Mouse (Mus musculus) adrenal gland, adult 8-10 months (tissue): ENCODE data around the gene Map1lc3a. TPM values are rescaled to one million over a fixed set of nuclear protein-coding genes. Genes with fewer than 3 reads are reported as not detected.

Source experiments
- DNase-seq: peaks from one replicate; pipeline ENCODE4 v3.0.0; 2022
- total RNA-seq, 4 experiments: library from RNA; stranded (reverse); gene quantifications; 2 replicates each; pipeline ENCODE4 v1.2.4; 2022

The Map1lc3a gene
- total RNA-seq, result 100 to 1,000 TPM; 298 to 859 (median 554) TPM

DNA sequence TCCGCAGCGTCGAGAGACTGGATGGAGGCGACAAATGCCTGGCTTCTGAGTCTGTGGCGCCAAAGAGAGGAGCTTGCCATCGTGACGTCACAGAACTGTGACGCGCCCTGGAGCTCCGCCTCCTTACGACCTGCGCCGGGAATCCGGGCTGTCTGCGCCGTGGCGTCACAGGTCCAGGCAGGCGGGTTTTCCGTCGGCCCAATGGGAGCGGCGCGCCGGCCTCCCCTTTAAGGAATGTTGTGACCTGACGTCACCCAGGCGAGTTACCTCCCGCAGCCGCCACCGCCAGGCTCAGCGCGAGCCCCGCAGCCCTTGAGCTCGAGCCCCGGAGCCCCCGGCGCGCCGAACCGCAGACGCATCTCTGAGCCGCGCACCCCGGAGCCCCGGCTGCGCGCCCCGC, at the start of gene Map1lc3a:
TSS of gene Map1lc3a (plus strand) at position 103 of the 400 bp plus-strand sequence.
- peak; percentile 95 for DNase-seq

DNA sequence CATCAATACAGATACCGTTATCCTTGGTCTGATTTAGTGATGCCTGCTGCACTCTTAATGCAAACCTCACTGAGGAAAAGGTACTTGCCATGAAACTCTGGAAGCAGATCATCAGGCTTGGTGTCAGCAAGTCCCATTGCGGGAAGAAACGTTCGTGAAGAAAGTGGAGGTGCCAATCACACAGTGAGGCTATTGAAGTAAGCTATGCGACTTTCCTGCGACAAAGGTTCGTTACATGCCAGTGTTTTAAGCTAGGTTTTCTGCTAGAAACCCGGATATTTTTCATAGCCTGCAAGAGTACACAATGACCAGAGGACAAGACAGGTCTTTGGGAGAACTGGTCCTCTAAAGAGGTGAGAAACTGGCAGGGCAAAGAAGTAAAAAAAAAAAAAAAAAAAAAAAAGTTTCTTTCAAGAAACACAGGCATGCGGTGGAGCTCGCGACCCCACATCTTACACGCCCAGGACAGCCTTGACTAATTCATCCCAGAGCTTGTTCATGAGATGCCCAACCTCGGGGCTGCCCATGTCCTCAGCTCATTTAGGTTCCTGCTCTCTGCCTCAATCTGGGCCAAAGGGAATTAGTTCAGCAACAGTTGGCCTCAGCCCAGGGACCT, 40.2 kb upstream of the Map1lc3a start:
- DNase-seq, result no peak

DNA sequence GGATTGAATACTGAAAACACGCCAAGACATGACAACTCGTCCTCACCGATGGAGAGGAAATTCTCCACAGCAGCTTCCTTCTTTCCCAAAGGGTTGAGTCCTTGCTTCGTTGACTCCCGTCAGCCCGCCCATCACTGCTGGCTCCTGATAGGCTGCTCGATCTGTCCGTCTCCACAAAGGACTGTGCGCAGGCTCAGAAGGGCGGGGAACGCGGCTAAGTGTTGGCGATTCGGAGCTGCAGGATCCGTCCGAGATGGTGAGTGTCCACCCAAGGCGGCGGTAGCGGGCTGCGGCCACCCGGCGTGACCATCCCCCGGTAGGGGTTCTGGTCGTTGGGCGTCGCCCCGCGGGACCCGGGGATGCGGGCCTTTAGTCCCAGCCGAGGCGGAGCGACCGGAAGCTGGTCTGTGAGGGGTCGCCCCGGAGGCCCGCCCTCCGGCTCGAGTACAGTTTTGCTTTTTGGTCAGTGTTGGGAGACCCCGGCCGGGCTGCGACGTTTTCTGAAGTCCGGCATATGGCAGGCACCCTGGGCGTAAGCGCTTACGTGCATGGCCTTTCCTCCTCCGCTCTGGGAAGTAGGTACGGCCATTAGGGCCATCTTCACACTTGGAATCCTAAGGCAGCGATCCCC, 39.6 kb upstream of the Map1lc3a start, which contains the start of gene Dynlrb1:
TSS of gene Dynlrb1 (plus strand) at position 172 of the 631 bp plus-strand sequence.
- DNase-seq, result peak; percentile 98

DNA sequence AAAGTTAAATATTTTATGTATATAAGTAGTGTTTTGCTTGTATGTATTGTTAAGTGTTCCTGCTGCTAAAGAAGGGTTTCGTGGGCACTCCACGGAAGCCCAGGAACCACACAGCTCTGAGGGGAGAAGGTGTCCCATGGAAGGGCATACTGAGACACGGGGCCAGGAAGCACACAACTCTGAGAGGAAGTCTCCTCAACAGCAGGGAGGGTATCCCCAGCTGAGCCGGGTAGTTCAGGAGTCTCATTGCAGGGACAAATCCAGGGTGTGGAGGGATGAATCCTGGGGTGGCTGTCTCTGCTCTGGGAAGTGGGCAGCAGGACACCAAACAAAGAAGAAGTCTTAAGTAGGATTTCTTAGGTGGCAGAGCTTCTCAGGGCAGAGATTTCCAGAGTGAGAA, 38.8 kb upstream of the Map1lc3a start:
- no peak for DNase-seq

DNA sequence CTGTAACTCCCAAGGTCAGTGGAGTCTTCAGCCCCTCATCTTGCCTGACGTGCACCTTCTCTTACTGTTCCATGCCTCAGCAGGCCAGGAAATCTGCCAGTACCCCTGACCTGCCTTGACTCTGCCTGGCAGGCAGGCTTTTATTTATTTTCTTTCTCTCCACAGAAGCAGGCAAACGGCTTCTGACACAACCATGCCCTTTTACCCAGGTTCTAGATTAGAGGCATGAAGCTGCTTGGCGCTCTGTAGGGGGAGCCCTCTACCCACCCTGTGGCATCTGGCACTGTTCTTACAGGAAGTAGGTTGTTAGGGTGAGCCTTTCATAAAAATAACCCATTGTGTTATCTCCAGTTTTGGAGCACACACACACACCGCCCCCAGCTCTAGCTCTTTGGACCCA, 35.2 kb upstream of the Map1lc3a start:
- DNase-seq, result peak; percentile 81

DNA sequence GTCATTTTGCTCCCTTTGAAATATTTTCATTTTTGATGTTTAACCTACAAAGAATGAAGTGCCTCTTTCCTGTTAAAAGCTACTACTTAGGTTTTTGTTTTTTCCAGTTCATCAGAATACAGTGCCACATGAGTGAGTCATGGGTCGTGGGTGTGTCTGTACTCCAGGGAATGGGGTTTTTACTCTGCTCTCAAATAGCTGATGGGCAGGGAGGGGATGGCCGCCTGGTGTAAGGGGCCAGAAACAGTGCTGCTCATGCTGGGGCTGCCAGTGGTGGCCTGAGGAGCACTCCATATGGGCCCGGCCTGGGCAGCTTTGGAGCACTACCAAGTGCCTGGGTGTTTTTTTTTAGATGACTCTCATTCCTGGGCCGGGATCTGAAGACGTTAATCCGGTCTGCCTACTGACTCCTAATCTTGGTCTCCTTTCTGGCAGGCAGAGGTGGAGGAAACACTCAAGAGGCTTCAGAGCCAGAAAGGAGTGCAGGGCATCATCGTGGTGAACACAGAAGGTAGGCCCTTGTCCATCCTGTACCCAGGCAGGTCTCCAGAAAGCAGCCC, 33.7 kb upstream of the Map1lc3a start:
- peak; percentile 40 for DNase-seq

DNA sequence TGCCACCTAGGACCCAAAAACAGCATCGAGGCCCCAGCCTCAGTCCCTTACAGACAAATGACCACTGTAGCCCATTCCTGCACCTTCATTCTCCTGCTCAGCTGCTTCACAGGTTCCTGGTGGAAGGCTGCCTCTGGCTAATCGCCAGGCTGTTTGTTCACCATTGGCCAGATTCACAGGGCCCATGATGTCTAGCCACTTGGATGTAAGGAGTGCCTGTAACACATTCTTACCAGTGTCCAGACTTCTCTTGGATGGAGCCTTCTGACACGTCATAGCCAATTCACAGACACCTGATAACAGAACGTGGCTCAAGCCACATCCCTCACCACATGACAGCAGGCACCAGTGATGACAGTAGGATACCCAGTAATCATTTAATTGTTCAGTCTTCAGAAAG, 29.9 kb upstream of the Map1lc3a start:
- DNase-seq, result no peak

DNA sequence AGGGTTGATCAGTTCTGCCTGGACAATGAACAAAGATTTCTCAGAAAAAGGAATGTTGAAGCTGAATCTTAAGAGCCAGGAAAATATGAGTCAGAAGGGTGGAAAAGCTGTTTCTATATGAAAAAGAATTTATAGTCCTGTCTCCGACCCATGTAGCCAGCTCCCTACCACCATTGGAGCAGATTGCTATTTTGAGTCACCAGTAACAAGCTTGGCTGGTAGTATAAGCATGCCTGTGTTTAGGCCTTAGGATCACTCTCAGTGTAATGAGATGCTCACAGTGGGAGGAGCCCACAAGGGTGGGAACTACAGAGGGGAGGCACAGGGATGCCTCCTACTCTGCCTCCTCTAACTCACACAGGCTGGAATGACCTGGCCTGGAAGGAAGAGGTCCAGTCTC, 27.9 kb upstream of the Map1lc3a start:
- DNase-seq, result no peak

DNA sequence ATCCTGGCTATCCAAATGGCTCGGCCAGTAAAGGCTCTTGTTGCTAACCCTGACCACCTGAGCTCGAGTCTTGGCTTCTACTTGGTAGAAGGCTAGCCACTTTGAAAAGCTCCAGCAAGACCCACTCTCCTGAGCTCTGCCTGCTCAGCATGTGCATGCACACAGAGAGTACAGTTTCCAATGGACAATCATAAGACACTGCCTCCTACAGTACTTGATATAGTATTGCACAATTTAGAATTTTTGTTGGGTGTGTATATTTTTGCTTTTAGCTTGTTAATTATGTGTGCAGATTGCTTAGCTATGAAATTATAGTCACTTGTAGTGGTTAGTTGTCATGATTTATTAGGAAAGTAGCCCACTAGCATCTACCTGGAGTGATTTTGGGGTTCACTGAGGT, 27.4 kb upstream of the Map1lc3a start:
- no peak for DNase-seq

DNA sequence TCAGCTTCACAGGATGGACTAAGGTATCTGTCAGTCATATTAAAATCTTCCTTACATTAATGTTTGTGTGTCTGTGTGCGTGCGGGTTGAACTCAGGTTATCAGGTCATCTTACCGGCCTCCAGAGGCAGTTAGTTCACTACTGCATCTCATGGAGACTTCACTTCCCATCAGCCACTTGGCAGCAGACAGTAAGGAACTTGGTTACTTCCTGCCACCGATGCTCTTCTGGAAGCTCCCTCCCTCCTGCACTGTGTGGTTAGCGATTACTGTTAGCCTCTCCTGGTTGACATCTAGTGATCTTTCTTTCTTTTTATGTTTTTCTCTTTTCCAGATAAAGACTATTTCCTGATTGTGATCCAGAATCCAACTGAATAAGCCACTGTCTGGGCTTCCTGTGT, 26.5 kb upstream of the Map1lc3a start:
- DNase-seq, result no peak

DNA sequence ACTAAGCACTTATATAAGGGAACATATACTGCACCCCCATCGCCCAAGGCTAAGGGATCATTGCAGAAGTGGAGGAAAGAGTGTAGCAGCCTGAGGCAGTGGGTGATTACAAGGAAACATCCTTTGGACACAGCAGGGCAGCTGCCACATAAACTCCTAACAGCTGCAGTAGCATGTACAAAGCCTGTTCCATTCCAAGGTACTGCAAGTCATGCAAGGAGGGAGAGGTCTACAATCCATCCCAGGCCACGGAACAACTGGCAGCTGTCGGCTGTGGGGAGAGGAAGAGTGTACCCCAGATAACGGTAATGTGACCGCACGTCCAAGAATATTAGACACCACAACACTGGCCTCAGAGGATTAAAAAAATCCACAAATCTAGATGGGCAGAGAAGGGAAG, 10.6 kb upstream of the Map1lc3a start:
- DNase-seq, result no peak

DNA sequence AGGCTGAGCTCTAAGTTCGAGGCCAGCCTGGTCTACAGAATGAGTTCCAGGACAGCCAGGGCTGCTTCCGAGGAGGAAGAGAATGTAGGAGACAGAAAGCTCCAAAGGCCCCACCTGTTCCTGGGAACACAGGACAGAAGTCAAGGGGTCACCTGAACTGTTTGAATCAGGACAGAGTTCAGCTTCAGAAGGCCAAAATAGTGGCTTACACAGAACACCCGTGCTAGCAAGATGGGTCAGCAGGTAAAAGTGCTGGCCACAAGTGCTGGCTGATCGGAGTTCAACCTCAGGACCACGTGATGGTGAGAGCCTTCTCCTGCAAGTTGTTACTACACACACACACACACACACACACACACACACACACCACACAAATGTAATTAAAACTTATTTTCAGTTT, 9.2 kb upstream of the Map1lc3a start:
- no peak for DNase-seq

DNA sequence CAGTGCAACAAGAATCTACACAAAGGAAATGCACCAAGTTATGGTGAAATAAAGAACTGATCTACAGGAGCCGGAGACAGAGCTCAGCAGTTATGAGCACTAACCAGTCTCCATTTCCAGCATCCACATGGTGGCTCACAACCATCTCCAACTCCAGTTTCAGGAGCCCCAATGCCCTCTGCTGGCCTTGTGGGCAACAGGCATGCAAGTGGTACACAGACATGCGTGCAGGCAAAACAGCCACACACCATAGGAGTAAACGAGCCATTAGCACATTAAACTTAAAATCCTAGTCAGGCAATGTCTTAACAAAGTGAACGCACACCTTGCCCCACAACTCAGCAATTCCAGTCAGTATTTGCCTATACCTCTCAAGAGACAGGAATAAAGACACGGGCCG, 4.1 kb upstream of the Map1lc3a start:
- no peak for DNase-seq

DNA sequence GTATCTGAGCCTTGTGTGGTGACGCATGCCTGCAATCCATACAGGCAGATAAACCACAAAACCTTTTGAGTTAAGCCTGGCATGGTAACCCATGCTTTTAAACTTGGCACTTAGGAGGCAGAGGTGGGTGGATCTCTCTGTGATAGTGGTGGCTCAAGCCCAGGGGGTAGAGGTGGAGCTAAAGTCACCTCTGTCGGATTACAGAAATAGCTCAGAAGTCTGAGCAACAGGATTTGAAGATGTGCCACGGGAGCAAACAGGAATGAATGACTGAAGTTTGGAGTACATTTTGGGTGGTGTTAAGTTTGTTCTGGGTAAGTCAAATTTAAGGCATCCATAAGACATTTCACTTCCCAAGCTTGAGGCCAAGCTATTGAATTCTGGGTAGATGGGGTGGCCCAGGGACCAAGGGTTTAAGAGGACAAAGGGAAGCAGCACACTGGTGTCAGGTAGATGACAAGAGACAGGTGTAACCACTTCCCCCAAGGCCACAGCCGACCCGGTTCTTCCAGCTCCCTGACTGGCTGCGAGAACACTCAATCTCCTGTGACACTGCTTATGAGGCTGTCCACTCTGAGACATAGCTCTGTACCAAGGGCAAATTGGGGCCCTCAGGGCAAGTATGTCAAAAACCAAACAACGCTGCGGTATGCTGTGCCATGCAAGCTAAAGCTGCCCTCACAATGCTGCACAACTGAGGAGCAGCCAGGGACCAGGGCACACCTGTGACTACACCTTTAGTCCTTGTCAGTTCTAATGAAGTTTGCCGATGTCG, 3.5 kb upstream of the Map1lc3a start:
- no peak for DNase-seq

DNA sequence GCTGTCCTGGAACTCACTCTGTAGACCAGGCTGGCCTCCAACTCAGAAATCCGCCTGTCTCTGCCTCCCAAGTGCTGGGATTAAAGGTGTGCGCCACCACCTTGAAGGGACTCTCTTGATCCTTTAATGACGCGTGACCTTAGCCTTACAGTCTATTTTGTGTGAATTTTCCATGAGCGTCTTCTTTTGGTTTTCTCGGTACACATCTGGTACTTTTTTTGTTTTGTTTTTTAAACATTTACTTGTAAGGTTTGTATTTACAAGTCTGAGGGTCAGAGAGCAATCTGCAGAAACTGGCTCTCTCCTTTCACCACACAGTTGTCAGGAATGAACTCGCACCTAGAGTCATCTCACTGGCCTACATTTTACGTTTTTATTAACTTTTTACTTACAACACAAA, 2.5 kb upstream of the Map1lc3a start:
- DNase-seq, result no peak

DNA sequence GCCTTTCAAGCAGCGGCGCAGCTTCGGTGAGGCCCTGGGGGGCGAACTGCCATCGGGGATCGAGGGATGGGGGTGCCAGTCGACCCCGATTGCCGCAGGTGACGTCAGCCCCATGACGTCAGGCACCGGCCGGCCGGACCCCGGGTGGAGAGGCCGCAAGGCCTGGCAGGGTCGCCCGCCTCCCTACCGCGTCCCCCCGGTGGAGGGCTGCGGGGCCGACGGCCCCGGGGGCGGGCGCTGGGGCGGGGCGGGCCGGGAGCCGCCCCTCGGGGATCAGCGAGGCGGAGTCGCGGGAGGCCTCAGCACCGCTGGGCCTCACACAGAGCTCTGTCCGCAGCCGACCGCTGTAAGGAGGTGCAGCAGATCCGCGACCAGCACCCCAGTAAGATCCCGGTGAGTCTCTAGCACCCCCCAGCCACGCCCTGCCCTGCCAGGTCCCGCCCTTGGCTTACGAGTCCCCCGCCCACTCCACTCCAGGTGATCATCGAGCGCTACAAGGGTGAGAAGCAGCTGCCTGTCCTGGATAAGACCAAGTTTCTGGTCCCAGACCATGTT, 601 bp downstream of the Map1lc3a start:
- DNase-seq, result peak; percentile 73

DNA sequence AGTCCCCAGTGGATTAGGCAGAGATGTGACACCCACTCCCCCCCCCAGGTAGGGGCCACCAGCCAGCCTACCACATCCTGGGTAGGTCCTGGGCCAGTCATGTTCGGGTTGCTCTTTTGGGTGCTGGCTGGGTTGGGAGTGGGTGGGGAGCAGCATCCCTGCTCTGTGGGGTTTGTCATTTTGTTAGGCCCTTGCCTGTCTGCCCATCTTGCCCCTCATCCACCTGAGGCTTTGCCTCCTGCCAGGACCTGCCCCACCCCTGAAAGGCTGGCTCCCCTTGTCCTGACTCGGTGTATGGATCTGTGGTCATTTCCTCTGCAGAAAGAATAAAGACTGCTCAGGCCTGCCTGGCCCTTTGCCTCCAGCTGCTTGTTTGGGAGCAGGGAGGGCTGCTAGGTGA, 1.6 kb downstream of the Map1lc3a start:
- no peak for DNase-seq

DNA sequence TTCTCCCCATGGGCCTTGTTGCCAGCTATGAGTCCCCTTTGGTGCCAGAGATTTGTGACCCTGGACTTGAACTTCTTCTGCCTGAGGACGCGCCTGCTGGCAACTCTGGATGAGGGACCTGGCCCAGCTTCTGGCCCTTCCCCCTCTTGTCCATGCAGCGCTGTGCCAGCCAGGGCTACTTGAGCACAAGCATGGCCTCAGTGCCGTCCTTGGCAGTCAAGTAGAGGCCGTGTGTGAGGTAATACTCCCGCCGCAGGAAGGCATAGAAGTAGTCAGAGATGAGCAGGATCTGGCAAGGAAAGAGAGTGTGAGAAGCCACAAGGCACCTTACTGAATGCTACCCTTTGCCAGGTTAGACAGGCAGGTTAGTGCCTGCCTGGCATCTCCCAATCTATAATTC, 2.3 kb downstream of the Map1lc3a start:
- peak; percentile 95 for DNase-seq

DNA sequence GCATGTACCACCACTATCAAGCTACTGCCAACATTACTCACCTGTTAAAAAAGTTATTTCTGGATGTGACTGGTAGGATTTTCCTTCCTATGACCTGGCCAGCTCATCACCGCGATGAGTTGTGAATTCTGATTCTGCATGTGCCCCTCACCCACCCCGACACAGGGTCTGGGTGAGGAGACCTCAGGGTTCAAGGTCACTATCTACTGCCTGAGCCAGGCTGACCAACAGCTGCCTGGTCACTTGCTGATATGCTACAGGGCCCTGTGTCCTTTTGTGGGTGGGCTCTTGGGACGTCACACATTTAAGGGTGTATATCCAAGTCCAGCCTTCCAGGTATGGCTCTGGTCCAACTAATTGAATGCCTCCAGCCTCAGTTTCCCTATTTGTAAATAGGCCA, 3.1 kb downstream of the Map1lc3a start:
- DNase-seq, result no peak

DNA sequence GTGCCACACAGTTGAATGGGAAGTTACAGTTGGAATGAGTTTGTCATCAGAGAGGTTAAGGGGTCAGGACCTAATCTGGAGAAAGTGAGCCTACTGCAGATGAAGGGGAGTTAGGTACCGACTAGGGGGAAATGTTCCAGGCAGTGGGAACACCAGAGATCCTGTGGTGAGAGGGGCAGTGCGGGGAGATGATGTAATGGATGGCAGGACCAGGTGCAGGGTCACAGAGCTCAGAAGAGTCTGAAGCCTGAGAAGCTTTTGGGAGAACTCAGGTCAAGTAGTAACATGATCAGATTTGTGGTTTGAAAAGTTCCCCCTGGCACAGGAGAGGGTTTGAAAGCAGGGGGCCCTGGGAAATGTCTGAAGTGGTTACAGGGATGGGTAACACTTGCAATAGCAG, 4.0 kb downstream of the Map1lc3a start:
- DNase-seq, result no peak

DNA sequence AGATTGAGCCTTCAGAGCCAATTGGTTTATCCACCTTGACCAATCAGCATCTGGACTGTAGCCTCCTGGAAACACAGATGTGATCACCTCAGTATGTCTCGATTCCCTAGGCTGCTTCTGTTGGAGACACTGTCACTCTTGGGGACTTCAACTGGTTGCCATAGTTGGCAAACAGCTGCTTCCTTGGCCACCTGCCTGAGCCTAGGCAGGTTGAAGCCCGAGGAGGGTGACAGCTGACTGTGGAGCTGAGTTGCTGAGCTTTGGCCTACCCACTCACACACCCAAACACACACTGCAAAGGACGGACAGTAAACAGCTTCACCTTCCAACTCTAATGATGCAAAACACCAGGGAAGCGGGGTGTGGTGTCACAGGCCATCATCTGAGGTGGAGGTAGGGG, 7.7 kb downstream of the Map1lc3a start:
- no peak for DNase-seq

DNA sequence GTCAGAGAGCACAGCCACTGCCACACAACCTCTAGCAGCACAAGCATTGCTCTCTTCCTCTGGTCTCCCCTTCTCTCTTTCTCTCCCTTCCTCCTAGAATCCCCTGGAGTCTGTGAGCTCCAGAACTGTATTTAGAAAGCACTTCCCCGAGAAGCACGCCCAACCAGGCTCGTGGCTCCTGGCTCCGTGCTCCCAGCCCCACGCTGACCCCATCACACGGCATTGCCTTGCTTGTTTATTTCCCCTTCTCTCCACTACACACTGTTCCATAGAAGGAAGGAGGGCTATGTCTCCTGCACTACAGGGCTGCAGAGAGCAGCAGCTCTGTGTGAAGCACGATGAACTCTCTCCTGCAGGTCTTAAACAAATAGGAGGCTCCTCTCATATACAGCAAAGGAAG, 8.6 kb downstream of the Map1lc3a start:
- no peak for DNase-seq

DNA sequence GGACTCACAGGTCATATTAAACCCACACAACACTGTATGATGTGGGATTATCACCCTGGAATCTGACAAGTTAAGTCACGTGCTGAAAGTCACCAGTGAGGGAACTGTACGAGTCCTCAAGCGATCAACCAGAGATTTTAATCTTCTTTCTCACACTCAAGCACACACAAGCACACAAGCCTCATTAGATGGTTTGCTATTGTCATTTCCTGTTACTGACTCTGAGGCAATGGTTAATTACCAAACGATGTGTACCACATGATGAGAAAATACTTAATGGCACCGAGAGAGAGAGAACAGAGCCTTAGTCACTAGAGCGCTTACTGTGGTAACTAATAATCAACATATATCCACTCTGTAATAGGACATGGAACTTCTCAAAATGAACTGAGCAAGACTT, 9.6 kb downstream of the Map1lc3a start:
- no peak for DNase-seq
